Mouse (Mus musculus): ENCODE data around the gene Bckdha. TPM values are rescaled to one million over a fixed set of nuclear protein-coding genes. Genes with fewer than 3 reads are reported as not detected.

Bckdha gene
- polyA plus RNA-seq, 2 experiments = 17.3 to 20.1 TPM

- H3K27me3 ChIP-seq (ENCODE audit: control insufficient read depth, insufficient read depth, low read length) = peaks cover 21% of the 10 kb centered on the region
- no peak overlapping the region for H3K27ac ChIP-seq
- no peak overlapping the region for H3K9ac ChIP-seq (replicated peaks)
- DNase-seq (ENCODE audit: low read depth in 3 of 3, low spot score in 3 of 3) = no peak
- 47% methylated on average over 2 of the region's 2 CpGs for WGBS (ENCODE audit: insufficient replicate concordance)
- no peaks in the 10 kb centered on the region for H3K36me3 ChIP-seq (replicated peaks; ENCODE audit: control insufficient read depth, insufficient read depth, low read depth)
- H3K4me3 ChIP-seq (ENCODE audit: insufficient read depth in 1 of 2, low read depth in 2 of 2, low read length in 2 of 2) = no peak overlapping the region
- H3K9me3 ChIP-seq (ENCODE audit: control insufficient read depth, low read length) = no peaks in the 10 kb centered on the region
- no peak overlapping the region for H3K4me2 ChIP-seq (ENCODE audit: low read depth)
- H3K4me1 ChIP-seq (replicated peaks; ENCODE audit: control insufficient read depth in 2 of 2, insufficient read depth in 2 of 2, low read length in 1 of 2) = no peaks in the 10 kb centered on the region
- TF ChIP-seq CTCF (IDR thresholded peaks at IDR 0.05; ENCODE audit: low read depth) = no peak
- no peak for TF ChIP-seq EP300 (IDR thresholded peaks at IDR 0.05; ENCODE audit: low read depth)
- ATAC-seq (ENCODE audit: insufficient read depth) = no peak
Observed at GRCm38 (mm10) chr7:25671686-25672085, 12.9 kb upstream of the Bckdha start.

GRCm38 (mm10) chr7:25670096-25670495 is 11.3 kb upstream of the Bckdha start:
- peaks cover under 1% of the 10 kb centered on the region for H3K36me3 ChIP-seq (replicated peaks; ENCODE audit: control insufficient read depth, insufficient read depth, low read depth)

GRCm38 (mm10) chr7:25669631-25670030 is 10.8 kb upstream of the Bckdha start:
- Histone ChIP-seq H3K9me3 (ENCODE audit: control insufficient read depth, low read length) (no peaks in the 10 kb centered on the region), H3K27ac (no peak overlapping the region), H3K4me3 (ENCODE audit: insufficient read depth in 1 of 2, low read depth in 2 of 2, low read length in 2 of 2) (no peak overlapping the region), H3K27me3 (ENCODE audit: control insufficient read depth, insufficient read depth, low read length) (peaks cover 11% of the 10 kb centered on the region), H3K4me1 (replicated peaks; ENCODE audit: control insufficient read depth in 2 of 2, insufficient read depth in 2 of 2, low read length in 1 of 2) (no peaks in the 10 kb centered on the region), H3K36me3 (replicated peaks; ENCODE audit: control insufficient read depth, insufficient read depth, low read depth) (peaks cover 4% of the 10 kb centered on the region), H3K9ac (replicated peaks) (no peak overlapping the region), H3K4me2 (ENCODE audit: low read depth) (no peak overlapping the region)
- ATAC-seq (ENCODE audit: insufficient read depth) (no peak), DNase-seq (ENCODE audit: low read depth in 3 of 3, low spot score in 3 of 3) (no peak)
- no peak for TF ChIP-seq CTCF (IDR thresholded peaks at IDR 0.05; ENCODE audit: low read depth)
- no peak for TF ChIP-seq EP300 (IDR thresholded peaks at IDR 0.05; ENCODE audit: low read depth)
- WGBS (ENCODE audit: insufficient replicate concordance) = 90% methylated on average over 9 of the region's 9 CpGs

More at GRCm38 (mm10) chr7:25670096-25670495, 11.3 kb upstream of the Bckdha start:
- no peak for DNase-seq (ENCODE audit: low read depth in 3 of 3, low spot score in 3 of 3)
- Histone ChIP-seq H3K9me3 (ENCODE audit: control insufficient read depth, low read length) (no peaks in the 10 kb centered on the region), H3K27ac (no peak overlapping the region), H3K4me1 (replicated peaks; ENCODE audit: control insufficient read depth in 2 of 2, insufficient read depth in 2 of 2, low read length in 1 of 2) (no peaks in the 10 kb centered on the region), H3K4me2 (ENCODE audit: low read depth) (no peak overlapping the region), H3K27me3 (ENCODE audit: control insufficient read depth, insufficient read depth, low read length) (peaks cover 16% of the 10 kb centered on the region), H3K4me3 (ENCODE audit: insufficient read depth in 1 of 2, low read depth in 2 of 2, low read length in 2 of 2) (no peak overlapping the region), H3K9ac (replicated peaks) (no peak overlapping the region)
- TF ChIP-seq CTCF (IDR thresholded peaks at IDR 0.05; ENCODE audit: low read depth) (no peak), EP300 (IDR thresholded peaks at IDR 0.05; ENCODE audit: low read depth) (no peak)
- ATAC-seq (ENCODE audit: insufficient read depth) = no peak
- WGBS (ENCODE audit: insufficient replicate concordance) = 75% methylated on average over 4 of the region's 4 CpGs

GRCm38 (mm10) chr7:25669158-25669557 is 10.4 kb upstream of the Bckdha start:
- Histone ChIP-seq H3K9ac (replicated peaks) (no peak overlapping the region), H3K27me3 (ENCODE audit: control insufficient read depth, insufficient read depth, low read length) (peaks cover 6% of the 10 kb centered on the region), H3K4me3 (ENCODE audit: insufficient read depth in 1 of 2, low read depth in 2 of 2, low read length in 2 of 2) (no peak overlapping the region), H3K27ac (no peak overlapping the region), H3K4me2 (ENCODE audit: low read depth) (no peak overlapping the region), H3K9me3 (ENCODE audit: control insufficient read depth, low read length) (no peaks in the 10 kb centered on the region), H3K36me3 (replicated peaks; ENCODE audit: control insufficient read depth, insufficient read depth, low read depth) (peaks cover 6% of the 10 kb centered on the region), H3K4me1 (replicated peaks; ENCODE audit: control insufficient read depth in 2 of 2, insufficient read depth in 2 of 2, low read length in 1 of 2) (no peaks in the 10 kb centered on the region)
- DNase-seq (ENCODE audit: low read depth in 3 of 3, low spot score in 3 of 3) (no peak), ATAC-seq (ENCODE audit: insufficient read depth) (no peak)
- WGBS (ENCODE audit: insufficient replicate concordance) = 64% methylated on average over 10 of the region's 10 CpGs
- TF ChIP-seq EP300 (IDR thresholded peaks at IDR 0.05; ENCODE audit: low read depth) = no peak
- TF ChIP-seq CTCF (IDR thresholded peaks at IDR 0.05; ENCODE audit: low read depth) = no peak

- Histone ChIP-seq H3K9ac (replicated peaks) (no peak overlapping the region), H3K27me3 (ENCODE audit: control insufficient read depth, insufficient read depth, low read length) (no peaks in the 10 kb centered on the region), H3K36me3 (replicated peaks; ENCODE audit: control insufficient read depth, insufficient read depth, low read depth) (peaks cover 6% of the 10 kb centered on the region), H3K4me1 (replicated peaks; ENCODE audit: control insufficient read depth in 2 of 2, insufficient read depth in 2 of 2, low read length in 1 of 2) (no peaks in the 10 kb centered on the region), H3K4me2 (ENCODE audit: low read depth) (no peak overlapping the region), H3K4me3 (ENCODE audit: insufficient read depth in 1 of 2, low read depth in 2 of 2, low read length in 2 of 2) (no peak overlapping the region), H3K27ac (no peak overlapping the region), H3K9me3 (ENCODE audit: control insufficient read depth, low read length) (no peaks in the 10 kb centered on the region)
- WGBS (ENCODE audit: insufficient replicate concordance) = 88% methylated on average over 8 of the region's 8 CpGs
- no peak for ATAC-seq (ENCODE audit: insufficient read depth)
- no peak for TF ChIP-seq CTCF (IDR thresholded peaks at IDR 0.05; ENCODE audit: low read depth)
- no peak for DNase-seq (ENCODE audit: low read depth in 3 of 3, low spot score in 3 of 3)
Observed at GRCm38 (mm10) chr7:25666381-25666780, 7.6 kb upstream of the Bckdha start.

Measured in liver, embryonic 14.5 days (tissue).